Mouse (Mus musculus) spleen, adult 2 months (tissue): ENCODE measurements at regions not wholly inside any gene's neighbourhood (a gene's known extent, or its start where the extent isn't known, plus 50 kb on each side); places are given as distances from the start of the nearest gene placed in this dataset.

Source experiments
- CTCF ChIP-seq: fragments of 200-500 bp; IDR thresholded peaks from 2 replicates; pipeline ENCODE4 v1.5.1; 2011; ENCODE audit warnings: mild to moderate bottlenecking, inconsistent platforms; ENCODE audit not compliant: insufficient read depth, insufficient read length, insufficient replicate concordance; ENCODE audit errors: extremely low read depth
- POLR2A ChIP-seq: fragments of 200-500 bp; IDR thresholded peaks from 2 replicates; pipeline ENCODE4 v1.6.1; 2011; ENCODE audit warnings: low read depth, low read length, inconsistent platforms

GRCm38 (mm10) chr16:29982224-29982785 lies 81.9 kb upstream of the Hes1 start:
- TF ChIP-seq CTCF = no peak
- no peak for TF ChIP-seq POLR2A
